Mouse (Mus musculus) heart, postnatal 0 days (tissue): ENCODE measurements around the gene Cby1. TPM values are rescaled to one million over a fixed set of nuclear protein-coding genes. Genes with fewer than 3 reads are reported as not detected.

Experiments used
- ATAC-seq: fragments of 200-750 bp; cut with Nextera tagmentation; 2 replicates; pipeline ENCODE4 v1.8.0; 2017; ENCODE audit warnings: low read depth, moderate number of reproducible peaks, moderate library complexity; ENCODE audit not compliant: insufficient read depth
- DNase-seq: peaks from one replicate; pipeline ENCODE4 v3.0.0-alpha.2; 2016; ENCODE audit warnings: low spot score
- H3K27ac ChIP-seq: fragments of 300-500 bp; sonication (generic); 2 replicates; pipeline ENCODE4 v1.5.1; 2014; ENCODE audit warnings: low read depth, mild to moderate bottlenecking
- H3K27me3 ChIP-seq: fragments of 300-500 bp; sonication (generic); 2 replicates; pipeline ENCODE4 v1.6.1; 2014; ENCODE audit warnings: low read length, mixed read lengths; ENCODE audit not compliant: control insufficient read depth, insufficient read depth
- H3K36me3 ChIP-seq: fragments of 300-500 bp; sonication (generic); replicated peaks from 2 replicates; pipeline ENCODE4 v1.6.1; 2014; ENCODE audit warnings: low read length, mixed read lengths; ENCODE audit not compliant: control insufficient read depth, insufficient read depth
- H3K4me1 ChIP-seq: fragments of 300-500 bp; sonication (generic); 2 replicates; pipeline ENCODE4 v1.6.1; 2014; ENCODE audit warnings: antibody characterized with exemption; ENCODE audit not compliant: control insufficient read depth, insufficient read depth
- H3K4me2 ChIP-seq: fragments of 300-500 bp; sonication (generic); 2 replicates; pipeline ENCODE4 v1.6.1; 2014; ENCODE audit warnings: low read depth, mild to moderate bottlenecking, low read length, moderate library complexity
- H3K4me3 ChIP-seq: fragments of 300-500 bp; sonication (generic); 2 replicates; pipeline ENCODE4 v1.5.1; 2014; ENCODE audit warnings: low read depth, low read length
- H3K9ac ChIP-seq: fragments of 300-500 bp; sonication (generic); replicated peaks from 2 replicates; pipeline ENCODE4 v1.6.1; 2014; ENCODE audit warnings: low read depth, low read length, mixed read lengths
- H3K9me3 ChIP-seq: fragments of 300-500 bp; sonication (generic); replicated peaks from 2 replicates; pipeline ENCODE4 v1.6.1; 2016; ENCODE audit warnings: low read length; ENCODE audit not compliant: control insufficient read depth
- CTCF ChIP-seq: IDR thresholded peaks from 2 replicates; pipeline ENCODE4 v1.5.1; 2016; ENCODE audit warnings: antibody characterized with exemption, control low read depth, low read depth
- EP300 ChIP-seq: IDR thresholded peaks from 2 replicates; pipeline ENCODE4 v1.6.1; 2016; ENCODE audit warnings: antibody characterized with exemption, low read depth
- WGBS: fragments of 180-500 bp; shearing (Covaris S2); extraction: QIAGEN DNeasy Blood & Tissue Kit; methylation state at CpG from one replicate; pipeline ENCODE4 v1.1.7; 2014; 5-methylcytosine and 5-hydroxymethylcytosine counted together
- polyA plus RNA-seq: library from polyadenylated mRNA; unstranded; fragments of >200 nt; fragmentation: Nextera tagmentation; extraction: Ambion mirVana; gene quantifications from 2 replicates; pipeline ENCODE4 v1.2.1, GENCODE M21; 2015
- total RNA-seq: library from RNA; depleted of rRNA; stranded (reverse); fragments of >200 nt; gene quantifications from 2 replicates; pipeline ENCODE4 v1.2.3, GENCODE M21; 2014; ENCODE audit warnings: low replicate concordance

Cby1 gene
- total and polyA plus RNA-seq, 2 experiments from 2014 or later, result 35.1 to 53.8 TPM

- TF ChIP-seq CTCF (no peak), EP300 (no peak)
- Histone ChIP-seq H3K9me3 (no peaks in the 10 kb centered on the region), H3K9ac (peak overlapping the region; percentile 94), H3K4me1 (peaks cover 62% of the 10 kb centered on the region), H3K27me3 (no peaks in the 10 kb centered on the region), H3K4me2 (peak overlapping the region; percentile 84), H3K36me3 (no peaks in the 10 kb centered on the region), H3K27ac (peak overlapping the region; percentile 98), H3K4me3 (peak overlapping the region; percentile 88)
- no peak for ATAC-seq
- WGBS, result 14% methylated on average over 6 of the region's 6 CpGs
- no peak for DNase-seq
Measured at GRCm38 (mm10) chr15:79685141-79685641, 26.2 kb downstream of the Cby1 start.

GRCm38 (mm10) chr15:79686046-79686869, 27.3 kb downstream of the Cby1 start:
- H3K4me1 ChIP-seq, result peaks cover 59% of the 10 kb centered on the region
- H3K36me3 ChIP-seq, result no peaks in the 10 kb centered on the region
- H3K9me3 ChIP-seq, result no peaks in the 10 kb centered on the region
- ATAC-seq (no peak), DNase-seq (no peak)
- H3K27ac ChIP-seq, result peak overlapping the region; percentile 98
- 3% methylated on average over 15 of the region's 15 CpGs for WGBS
- peak overlapping the region; percentile 88 for H3K4me3 ChIP-seq
- H3K9ac ChIP-seq, result peak overlapping the region; percentile 94
- peak overlapping the region; percentile 84 for H3K4me2 ChIP-seq
- no peaks in the 10 kb centered on the region for H3K27me3 ChIP-seq
- TF ChIP-seq EP300, result no peak
- no peak for TF ChIP-seq CTCF

GRCm38 (mm10) chr15:79687175-79687574, 28.2 kb downstream of the Cby1 start:
- Histone ChIP-seq H3K4me3 (peak overlapping the region; percentile 88), H3K4me2 (peak overlapping the region; percentile 84), H3K9me3 (no peaks in the 10 kb centered on the region), H3K27me3 (no peaks in the 10 kb centered on the region), H3K9ac (peak overlapping the region; percentile 94), H3K4me1 (peaks cover 60% of the 10 kb centered on the region), H3K36me3 (no peaks in the 10 kb centered on the region), H3K27ac (peak overlapping the region; percentile 98)
- under 1% methylated on average over 29 of the region's 33 CpGs for WGBS
- no peak for TF ChIP-seq EP300
- TF ChIP-seq CTCF, result no peak
- DNase-seq, result no peak
- ATAC-seq, result peak; percentile 0; the same call in 1 of the 2 replicates

DNA sequence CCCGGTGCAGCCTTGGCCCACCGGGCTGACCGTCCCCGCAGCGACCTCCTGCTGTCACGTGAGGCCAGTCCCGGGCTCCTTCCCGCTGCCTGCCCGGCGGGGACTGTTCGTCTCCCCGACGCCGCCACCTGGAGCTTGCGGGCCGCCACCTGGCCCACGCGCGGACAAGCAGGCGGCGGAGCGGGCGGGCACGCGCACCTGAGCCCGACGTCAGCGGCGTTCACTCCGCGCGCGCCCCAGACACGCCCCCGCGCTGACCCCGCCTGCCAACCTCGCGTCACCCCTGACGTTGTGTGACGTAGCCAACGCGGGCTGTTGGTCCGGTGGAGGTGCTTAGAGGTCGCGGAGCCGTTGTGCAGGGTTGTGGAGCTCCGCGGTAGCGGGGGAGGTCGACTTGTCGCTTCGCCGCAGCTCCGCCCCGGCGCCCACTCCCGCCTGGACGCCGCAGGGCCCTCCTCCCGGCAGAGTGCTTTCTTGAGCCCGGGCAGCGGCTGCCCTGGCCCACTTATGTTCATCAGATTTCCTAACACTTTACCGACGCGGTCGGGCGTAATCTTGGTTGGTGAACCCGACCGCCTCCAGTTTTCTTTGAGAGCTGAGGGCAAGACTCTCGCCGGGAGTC, 28.8 kb downstream of the Cby1 start, which contains the start of gene Josd1:
TSS of gene Josd1 (minus strand) at position 274 of the 622 bp plus-strand sequence.
- Histone ChIP-seq H3K36me3 (no peaks in the 10 kb centered on the region), H3K9me3 (no peaks in the 10 kb centered on the region), H3K4me2 (peak within 1 kb of the TSS; percentile 84), H3K27ac (peak within 1 kb of the TSS; percentile 98), H3K27me3 (no peaks in the 10 kb centered on the region), H3K4me3 (peak within 1 kb of the TSS; percentile 88), H3K9ac (peak within 1 kb of the TSS; percentile 94), H3K4me1 (peaks cover 59% of the 10 kb centered on the region)
- ATAC-seq, result peak; percentile 76
- no peak for TF ChIP-seq CTCF
- no peak for TF ChIP-seq EP300
- DNase-seq, result peak; percentile 95
- under 1% methylated on average over 71 of the region's 72 CpGs for WGBS

DNA sequence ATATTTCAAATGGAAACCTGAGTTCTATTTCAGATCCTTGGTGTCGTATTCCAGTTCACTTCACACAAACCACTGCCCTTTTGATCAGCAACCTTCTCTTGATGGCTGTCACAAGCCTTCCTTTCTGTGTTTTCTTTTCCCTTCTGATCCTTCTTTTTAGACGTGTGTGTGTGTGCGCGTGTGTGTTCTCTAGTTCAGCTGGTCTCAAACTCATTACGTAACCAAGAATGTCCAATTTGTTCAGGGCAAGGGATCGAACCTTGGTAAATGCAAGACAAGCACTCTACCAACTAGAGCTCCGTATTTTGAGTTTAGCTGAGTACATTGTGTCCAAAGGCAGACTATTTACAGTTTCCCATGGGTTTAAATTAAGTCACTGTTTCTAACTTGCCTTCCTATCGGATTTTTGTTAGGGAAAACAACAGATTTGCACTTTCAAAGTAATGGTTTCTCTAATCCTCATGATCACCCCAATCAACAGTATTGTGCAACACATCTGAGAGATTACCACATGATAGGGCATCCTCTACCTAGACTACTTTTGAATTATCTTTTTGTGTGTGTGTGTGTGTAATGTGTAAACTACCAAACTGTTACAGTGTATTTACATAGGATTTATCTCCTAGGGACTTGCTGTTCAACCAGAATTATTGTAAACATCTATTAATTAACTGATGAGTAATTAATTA, 29.4 kb downstream of the Cby1 start:
- H3K4me1 ChIP-seq, result peaks cover 53% of the 10 kb centered on the region
- TF ChIP-seq CTCF (no peak), EP300 (0 out of 2 replicates have a peak, but pooled peaks have one; percentile 31)
- H3K36me3 ChIP-seq, result no peaks in the 10 kb centered on the region
- WGBS, result 5% methylated on average over 8 of the region's 8 CpGs
- ATAC-seq (no peak), DNase-seq (no peak)
- H3K27ac ChIP-seq, result peak overlapping the region; percentile 98
- no peaks in the 10 kb centered on the region for H3K9me3 ChIP-seq
- H3K9ac ChIP-seq, result peak overlapping the region; percentile 94
- H3K27me3 ChIP-seq, result no peaks in the 10 kb centered on the region
- peak overlapping the region; percentile 84 for H3K4me2 ChIP-seq
- H3K4me3 ChIP-seq, result peak overlapping the region; percentile 88
